Mouse (Mus musculus): ENCODE measurements around the gene Stard3nl.
"Not testable (repeated sequence)": the region's sequence is repeated elsewhere in the genome, so short reads cannot be mapped to it uniquely, and the experiment has no call there.

Gene Stard3nl

GRCm38 (mm10) chr13:19381112-19381828, 14.3 kb downstream of the Stard3nl start:
- no peak for DNase-seq

GRCm38 (mm10) chr13:19379313-19379712, 16.3 kb downstream of the Stard3nl start:
- DNase-seq, result no peak

- no peak for DNase-seq
Measured at GRCm38 (mm10) chr13:19372133-19372729, 23.4 kb downstream of the Stard3nl start.

GRCm38 (mm10) chr13:19368817-19369216, 26.8 kb downstream of the Stard3nl start:
- no peak for DNase-seq

GRCm38 (mm10) chr13:19367536-19367935, 28.1 kb downstream of the Stard3nl start:
- DNase-seq, result no peak

- no peak for DNase-seq
Measured at GRCm38 (mm10) chr13:19366866-19367265, 28.7 kb downstream of the Stard3nl start.

GRCm38 (mm10) chr13:19365596-19365995, 30.0 kb downstream of the Stard3nl start:
- peak; percentile 68 for DNase-seq

GRCm38 (mm10) chr13:19364245-19364772, 31.3 kb downstream of the Stard3nl start:
- DNase-seq, result peak; percentile 75

- DNase-seq, result no peak
Measured at GRCm38 (mm10) chr13:19362358-19362757, 33.2 kb downstream of the Stard3nl start.

- peak; percentile 22 for DNase-seq
Measured at GRCm38 (mm10) chr13:19358027-19358426, 37.6 kb downstream of the Stard3nl start.

GRCm38 (mm10) chr13:19357301-19357700, 38.3 kb downstream of the Stard3nl start:
- no peak for DNase-seq

GRCm38 (mm10) chr13:19356720-19357119, 38.9 kb downstream of the Stard3nl start:
- DNase-seq, result no peak

- DNase-seq, result no peak
Measured at GRCm38 (mm10) chr13:19356120-19356519, 39.5 kb downstream of the Stard3nl start.

GRCm38 (mm10) chr13:19352795-19353194, 42.8 kb downstream of the Stard3nl start:
- DNase-seq, result no peak

GRCm38 (mm10) chr13:19340356-19340755, 55.2 kb downstream of the Stard3nl start:
- not testable (repeated sequence) for DNase-seq

GRCm38 (mm10) chr13:19336310-19336709, 59.3 kb downstream of the Stard3nl start:
- DNase-seq, result not testable (repeated sequence)

All from lung, postnatal 10 days (tissue).